Mouse (Mus musculus) heart, postnatal 25 days (tissue): ENCODE data around the gene Cluh. TPM values are rescaled to one million over a fixed set of nuclear protein-coding genes. Genes with fewer than 3 reads are reported as not detected.

Experiments
- DNase-seq: peaks from one replicate; pipeline ENCODE4 v3.0.0; 2022; ENCODE audit warnings: low spot score
- intact Hi-C: fragments of 180-260 bp; cut with DNase I; formaldehyde crosslinking; loops from one replicate; pipeline ENCODE4 v1.15.1; 2025
- total RNA-seq, 2 experiments: library from RNA; stranded (reverse); gene quantifications; 2 replicates each; pipeline ENCODE4 v1.2.3; 2021

Gene Cluh
- total RNA-seq, 2 experiments from 2014 or later = 208 to 227 TPM

GRCm38 (mm10) chr11:74638791-74639411 lies 10.4 kb upstream of the Cluh start:
- DNase-seq = no peak

GRCm38 (mm10) chr11:74639628-74640027 lies 9.7 kb upstream of the Cluh start:
- no peak for DNase-seq
- intact Hi-C loops = loop anchor here (2.0 to 5.0 kb wide), 2 partner anchors 129 to 203 kb away; no protein-coding TSS in a partner anchor

More at GRCm38 (mm10) chr11:74638791-74639411, 10.4 kb upstream of the Cluh start:
- intact Hi-C loops = loop anchor here (2.0 to 5.0 kb wide), 2 partner anchors 130 to 203 kb away; no protein-coding TSS in a partner anchor

- no peak for DNase-seq
- intact Hi-C loops = loop anchor here (2.0 kb wide), 1 partner anchor 77 kb away; the partner anchor contains the start of gene Pafah1b1
Observed at GRCm38 (mm10) chr11:74647966-74648365, 1.3 kb upstream of the Cluh start.

GRCm38 (mm10) chr11:74648676-74649075 lies 619 bp upstream of the Cluh start:
- DNase-seq = no peak
- intact Hi-C loops = loop anchor here (2.0 kb wide), 1 partner anchor 76 kb away; the partner anchor contains the start of gene Pafah1b1

GRCm38 (mm10) chr11:74649647-74650551 lies 604 bp downstream of the Cluh start:
- no peak for DNase-seq
- intact Hi-C loops = loop anchor here (2.0 to 5.0 kb wide), 2 partner anchors 75 to 122 kb away; partner anchors contain the start of genes Mettl16 and Pafah1b1

GRCm38 (mm10) chr11:74650576-74651100 lies 1.3 kb downstream of the Cluh start:
- DNase-seq = no peak
- intact Hi-C loops = loop anchor here (5.0 kb wide), 1 partner anchor 122 kb away; the partner anchor contains the start of gene Mettl16

GRCm38 (mm10) chr11:74652791-74653191 lies 3.5 kb downstream of the Cluh start:
- intact Hi-C loops = loop anchor here (5.0 kb wide), 1 partner anchor 120 kb away; the partner anchor contains the start of gene Mettl16
- no peak for DNase-seq

- intact Hi-C loops = loop anchor here (5.0 kb wide), 1 partner anchor 119 kb away; the partner anchor contains the start of gene Mettl16
- no peak for DNase-seq
Observed at GRCm38 (mm10) chr11:74653385-74653784, 4.1 kb downstream of the Cluh start.

GRCm38 (mm10) chr11:74655941-74656340 lies 6.6 kb downstream of the Cluh start:
- intact Hi-C loops = no loop called here

GRCm38 (mm10) chr11:74660336-74660735 lies 11.0 kb downstream of the Cluh start:
- intact Hi-C loops = no loop called here
- DNase-seq = no peak

More at GRCm38 (mm10) chr11:74655941-74656340, 6.6 kb downstream of the Cluh start:
- no peak for DNase-seq

GRCm38 (mm10) chr11:74661641-74662040 lies 12.3 kb downstream of the Cluh start:
- intact Hi-C loops = no loop called here

GRCm38 (mm10) chr11:74662221-74662620 lies 12.9 kb downstream of the Cluh start:
- intact Hi-C loops = no loop called here
- DNase-seq = no peak

More at GRCm38 (mm10) chr11:74661641-74662040, 12.3 kb downstream of the Cluh start:
- DNase-seq = no peak

- DNase-seq = no peak
- intact Hi-C loops = no loop called here
Observed at GRCm38 (mm10) chr11:74664279-74664678, 15.0 kb downstream of the Cluh start.

GRCm38 (mm10) chr11:74664906-74665305 lies 15.6 kb downstream of the Cluh start:
- intact Hi-C loops = no loop called here
- no peak for DNase-seq

GRCm38 (mm10) chr11:74665631-74666283 lies 16.5 kb downstream of the Cluh start:
- intact Hi-C loops = no loop called here
- no peak for DNase-seq

GRCm38 (mm10) chr11:74666284-74666652 lies 17.0 kb downstream of the Cluh start:
- intact Hi-C loops = no loop called here
- no peak for DNase-seq

- DNase-seq = no peak
- intact Hi-C loops = no loop called here
Observed at GRCm38 (mm10) chr11:74666776-74667581, 17.7 kb downstream of the Cluh start.

- no peak for DNase-seq
- intact Hi-C loops = no loop called here
Observed at GRCm38 (mm10) chr11:74667582-74668010, 18.3 kb downstream of the Cluh start.

- intact Hi-C loops = no loop called here
- DNase-seq = no peak
Observed at GRCm38 (mm10) chr11:74668466-74668865, 19.2 kb downstream of the Cluh start.
